Mouse (Mus musculus) adrenal gland, adult (tissue): Measurements from ENCODE around the gene Methig1.
A peak's percentile ranks its signal among the peaks of the same experiment; 100 is the strongest.
"Not testable (repeated sequence)": the region's sequence is repeated elsewhere in the genome, so short reads cannot be mapped to it uniquely, and the experiment has no call there.

ENCODE experiments used
- DNase-seq, 2 experiments: peaks; one replicate each; pipeline ENCODE4 v3.0.0; 2022 to 2023; ENCODE audit warnings: low spot score in 1 of 2; ENCODE audit not compliant: inconsistent age in 2 of 2

Methig1 gene

DNA sequence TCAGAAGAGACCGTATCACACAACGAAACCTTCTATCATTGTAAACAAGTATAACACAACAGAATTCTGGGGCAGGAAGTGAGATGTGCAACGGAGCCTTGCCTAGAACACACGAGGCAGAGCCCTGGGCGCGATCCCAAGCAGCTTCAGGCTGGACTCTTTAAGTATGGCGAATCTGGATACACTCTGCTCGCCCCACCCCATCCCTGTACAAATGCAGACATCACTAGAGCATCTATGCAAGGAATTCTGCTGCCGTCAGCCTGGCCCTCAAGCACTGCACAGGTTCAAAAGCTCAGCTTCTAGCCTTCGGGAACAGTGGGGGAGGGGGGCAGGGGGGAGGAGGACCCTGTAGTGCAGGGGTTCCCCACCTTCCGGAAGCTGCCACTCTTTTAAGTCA, 40.1 kb downstream of the Methig1 start:
- DNase-seq: no peak

- no peak for DNase-seq
Measured at GRCm38 (mm10) chr15:100395561-100395960, 42.6 kb downstream of the Methig1 start.

- no peak for DNase-seq
Measured at GRCm38 (mm10) chr15:100400592-100401250, 47.8 kb downstream of the Methig1 start.

DNA sequence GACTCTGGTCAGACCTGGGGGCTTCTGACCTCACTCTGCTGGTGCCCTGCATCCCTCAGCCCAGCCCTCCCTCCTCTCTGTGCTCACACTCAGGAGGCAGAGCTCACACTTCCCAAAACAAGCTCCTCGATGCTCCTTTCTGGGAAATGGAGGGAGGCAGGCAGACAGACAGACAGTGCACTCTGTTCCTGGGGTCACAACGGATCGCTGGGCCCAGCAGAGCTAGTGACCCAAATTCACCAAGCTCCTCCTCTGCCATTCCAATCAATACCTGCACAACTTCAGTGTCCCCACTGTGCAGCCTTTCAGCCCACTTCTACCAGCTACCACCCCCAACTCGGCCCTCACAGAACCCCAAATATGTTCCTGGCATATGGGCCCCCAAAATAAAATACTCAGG, 48.9 kb downstream of the Methig1 start:
- DNase-seq: no peak

- DNase-seq: peak in 1 of 2 experiments; percentile 59
Measured at GRCm38 (mm10) chr15:100402347-100402746, 49.4 kb downstream of the Methig1 start.

DNA sequence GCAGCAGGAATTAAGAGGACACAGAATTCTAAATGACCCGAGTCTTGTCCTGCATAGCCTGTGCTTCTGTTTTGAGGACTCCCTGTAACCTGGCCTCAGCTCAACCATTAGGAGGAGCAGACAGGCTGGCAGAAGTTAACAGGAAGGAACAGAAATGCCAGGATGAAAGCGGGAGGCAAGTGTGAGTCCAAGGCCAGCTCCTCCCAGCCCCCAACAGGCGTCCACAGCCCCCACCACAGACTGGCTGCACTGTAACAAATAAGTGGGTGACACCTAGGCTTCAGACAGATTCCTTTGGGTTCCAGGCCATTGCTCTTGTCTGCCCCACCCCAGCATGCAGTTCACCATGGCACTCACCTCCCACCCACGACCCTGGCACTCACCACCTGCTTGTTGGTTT, 49.8 kb downstream of the Methig1 start:
- peak; percentile 67 to 79 for DNase-seq

DNA sequence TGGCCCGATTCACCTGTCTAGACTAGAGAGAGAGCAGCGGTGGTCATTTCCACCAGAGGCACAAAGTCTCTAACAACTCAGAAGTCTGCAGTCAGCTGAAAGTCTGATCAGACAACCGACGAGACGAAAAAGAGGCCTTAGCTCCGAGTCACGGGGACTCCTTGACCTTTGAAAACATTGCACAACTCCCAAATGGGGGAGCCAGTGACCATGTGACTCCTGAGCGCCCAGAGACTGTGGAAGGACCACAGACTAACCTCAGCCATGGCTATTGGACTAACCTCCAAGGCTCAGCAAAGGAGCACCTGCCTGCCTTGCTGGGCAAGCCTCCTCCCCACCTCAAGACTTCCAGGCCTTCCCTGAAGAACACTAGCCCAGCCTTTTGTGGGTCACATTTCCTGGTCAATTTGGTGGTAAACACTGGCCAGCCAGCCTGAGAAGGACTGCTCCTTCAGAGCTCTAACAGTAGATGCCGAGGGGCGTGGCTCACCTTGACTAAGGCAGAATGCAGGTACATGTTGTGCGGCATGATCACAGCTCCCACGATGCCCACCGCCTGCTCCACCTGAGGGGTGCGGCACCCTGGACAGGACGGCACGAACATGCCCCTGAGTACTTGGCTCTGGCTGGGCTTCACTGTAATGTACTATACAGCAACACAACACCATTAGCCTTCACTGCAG, 50.5 kb downstream of the Methig1 start:
- DNase-seq: peak; percentile 76 to 90

GRCm38 (mm10) chr15:100406088-100406487, 53.1 kb downstream of the Methig1 start:
- no peak for DNase-seq

GRCm38 (mm10) chr15:100410918-100411672, 58.1 kb downstream of the Methig1 start:
- DNase-seq: peak; percentile 70 to 92

DNA sequence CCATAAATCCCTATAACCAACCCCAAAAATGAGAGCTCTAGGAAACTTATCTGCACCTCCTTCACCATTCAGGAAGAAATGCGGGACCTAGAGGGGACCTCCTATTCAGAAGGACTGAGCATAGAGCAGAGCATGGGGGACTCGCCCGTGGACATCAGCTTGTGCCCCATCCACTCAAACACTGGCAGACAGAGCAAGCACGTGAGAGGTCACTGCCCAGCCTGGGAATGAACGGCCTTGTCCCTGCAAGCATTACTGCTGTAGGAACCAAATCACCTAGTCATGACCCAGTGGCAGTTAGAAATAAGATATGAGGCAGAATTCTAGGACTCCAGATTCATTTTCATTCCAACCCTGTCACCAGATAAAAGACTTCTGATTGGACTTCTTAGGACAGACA, 58.8 kb downstream of the Methig1 start:
- peak in 1 of 2 experiments; percentile 74 for DNase-seq

DNA sequence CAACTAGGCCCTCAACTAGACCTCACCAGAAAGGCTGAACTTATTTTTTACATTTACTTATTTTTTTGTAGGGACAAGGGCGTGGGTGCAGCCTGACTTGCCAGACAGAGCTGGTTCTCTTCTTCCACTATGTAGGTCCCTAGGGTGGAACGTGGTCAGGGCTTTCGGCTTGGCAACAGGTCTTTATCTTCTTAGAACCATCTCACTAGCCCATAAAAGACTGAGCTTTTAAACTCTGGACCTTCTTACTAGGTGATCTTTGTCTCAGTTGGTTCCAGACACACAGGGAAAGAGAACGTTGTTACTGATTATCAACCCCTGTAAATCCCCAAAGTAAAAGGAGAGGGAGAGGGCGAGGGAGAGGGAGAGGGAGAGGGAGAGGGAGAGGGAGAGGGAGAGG, 60.4 kb downstream of the Methig1 start:
- DNase-seq: no peak

GRCm38 (mm10) chr15:100414011-100414410, 61.1 kb downstream of the Methig1 start:
- DNase-seq: no peak

DNA sequence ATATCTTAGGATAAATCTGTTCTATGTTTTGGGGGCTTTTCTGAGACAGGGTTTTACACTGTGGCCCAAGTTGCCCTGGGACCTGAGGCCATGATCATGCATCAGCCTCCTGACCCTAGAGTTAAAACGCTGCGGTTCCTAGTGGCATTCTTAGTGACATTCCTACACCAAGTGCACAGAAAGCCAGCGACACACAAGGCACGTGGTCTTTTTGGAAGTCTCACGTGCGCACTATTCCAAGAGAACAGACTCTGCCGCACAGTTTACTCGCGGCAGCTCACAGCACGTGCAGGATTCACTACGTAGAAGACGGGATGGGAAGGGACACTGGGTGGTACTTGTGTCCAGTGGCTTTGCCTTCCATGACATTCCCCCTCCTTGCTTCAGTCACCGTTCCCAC, 62.0 kb downstream of the Methig1 start:
- no peak for DNase-seq

GRCm38 (mm10) chr15:100415684-100416083, 62.7 kb downstream of the Methig1 start:
- peak; percentile 65 to 80 for DNase-seq

DNA sequence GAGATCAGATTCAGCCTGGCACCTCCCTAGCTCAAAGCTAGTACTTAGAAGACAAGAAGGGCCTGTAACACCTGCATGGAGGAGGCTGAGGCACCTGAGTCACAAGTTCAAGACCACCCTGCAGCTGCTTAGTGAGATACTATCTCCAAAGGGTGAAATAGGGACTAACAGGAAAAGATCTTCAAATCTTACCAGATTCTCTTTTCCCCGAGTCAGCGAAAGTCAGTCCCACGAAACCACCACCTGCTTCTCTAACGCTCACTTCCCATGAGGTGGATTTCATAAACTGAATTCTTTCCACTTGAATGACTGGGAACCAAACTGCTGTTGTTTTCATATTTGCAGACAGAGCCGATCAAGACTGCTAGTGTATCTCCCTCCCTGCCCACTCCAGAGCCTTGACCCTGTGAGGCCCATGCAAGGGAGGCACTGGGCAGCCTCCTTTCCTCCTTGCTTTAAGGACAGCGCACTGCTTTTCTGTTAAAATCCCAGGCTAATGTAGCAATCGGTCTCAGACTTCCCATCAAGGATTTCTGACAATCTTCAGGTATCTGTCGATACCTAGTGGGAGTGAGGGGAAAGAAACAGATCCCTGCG, 65.0 kb downstream of the Methig1 start:
- peak; percentile 60 to 82 for DNase-seq

GRCm38 (mm10) chr15:100419311-100419710, 66.4 kb downstream of the Methig1 start:
- peak; percentile 83 to 92 for DNase-seq

- peak in 1 of 2 experiments; percentile 60 for DNase-seq
Measured at GRCm38 (mm10) chr15:100419901-100420745, 67.2 kb downstream of the Methig1 start.

- DNase-seq: peak; percentile 65 to 82
Measured at GRCm38 (mm10) chr15:100421059-100421757, 68.3 kb downstream of the Methig1 start.

DNA sequence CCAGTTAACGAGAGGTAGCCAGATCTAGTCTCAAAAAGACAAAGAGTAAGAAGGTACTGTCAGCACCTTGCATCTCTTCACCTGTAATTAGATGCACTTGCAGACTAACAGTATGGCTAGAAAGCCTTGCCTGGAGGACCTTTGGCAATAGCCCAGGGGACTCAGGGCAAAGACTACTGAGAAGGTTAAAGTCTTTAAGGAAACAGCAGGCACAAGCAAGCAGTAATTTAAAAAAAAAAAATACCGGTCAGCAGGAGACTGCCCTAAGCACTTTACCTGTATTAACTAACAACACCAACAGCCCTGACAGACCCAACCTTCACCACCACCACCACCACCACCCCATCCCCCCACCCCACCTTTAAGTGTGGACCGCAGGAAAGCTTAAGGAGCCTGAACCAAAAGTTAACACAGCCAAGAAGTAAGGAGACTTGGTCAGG, 68.8 kb downstream of the Methig1 start, which contains the start of gene Gm5475:
Gene Gm5475 (plus strand): TSS at position 390 of the 440 bp plus-strand sequence.
- not testable (repeated sequence) for DNase-seq

DNA sequence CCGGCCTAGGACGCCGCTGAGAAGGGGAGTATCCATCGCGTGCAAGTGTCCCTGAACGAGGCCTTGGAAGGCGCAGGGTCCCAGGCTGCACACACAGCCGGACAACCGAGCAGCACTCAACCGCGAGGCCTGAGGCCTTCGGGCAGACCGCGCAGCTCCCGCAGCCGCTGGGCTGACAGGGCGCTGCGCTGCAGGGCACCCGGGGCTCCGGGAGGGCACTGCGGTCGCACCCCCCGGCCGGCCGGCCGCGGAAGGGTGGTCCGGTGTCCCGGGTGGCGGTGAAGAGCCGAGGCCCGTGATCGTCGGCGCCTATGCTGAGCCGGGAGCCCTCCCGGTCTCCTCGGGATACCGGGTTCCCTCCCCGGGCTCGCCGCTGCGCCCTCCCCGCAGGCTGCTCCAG, 69.5 kb downstream of the Methig1 start:
- DNase-seq: no peak
